Mouse (Mus musculus): ENCODE data around the gene Rab17.
A peak's percentile ranks its signal among the peaks of the same experiment; 100 is the strongest.

Rab17 gene

DNA sequence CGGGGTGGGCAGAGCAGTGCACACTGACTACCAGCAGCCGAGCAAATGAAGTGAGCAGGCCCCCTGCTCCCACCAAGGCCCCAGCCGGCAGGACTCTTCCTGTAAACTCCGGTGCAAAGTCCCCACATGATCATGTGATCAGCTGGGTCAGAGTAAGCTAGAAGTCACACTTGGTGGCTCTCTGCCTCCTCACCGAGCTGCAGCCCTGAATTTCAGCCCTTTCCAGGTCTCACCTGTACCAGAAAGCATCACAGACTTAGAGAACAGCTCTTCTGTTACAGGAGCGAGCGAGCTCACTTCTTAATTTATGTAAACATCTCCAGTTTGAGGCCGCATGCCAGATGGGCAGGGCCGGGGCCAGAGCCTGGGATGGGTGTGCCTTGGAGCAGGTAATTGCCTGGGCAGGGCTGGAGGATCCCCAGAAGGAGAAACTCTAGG, at the start of gene Rab17:
Gene Rab17, minus strand, starts transcription at position 315 of the 438 bp plus-strand sequence.
- peak; percentile 78 for DNase-seq (ENCODE audit: low spot score)

DNA sequence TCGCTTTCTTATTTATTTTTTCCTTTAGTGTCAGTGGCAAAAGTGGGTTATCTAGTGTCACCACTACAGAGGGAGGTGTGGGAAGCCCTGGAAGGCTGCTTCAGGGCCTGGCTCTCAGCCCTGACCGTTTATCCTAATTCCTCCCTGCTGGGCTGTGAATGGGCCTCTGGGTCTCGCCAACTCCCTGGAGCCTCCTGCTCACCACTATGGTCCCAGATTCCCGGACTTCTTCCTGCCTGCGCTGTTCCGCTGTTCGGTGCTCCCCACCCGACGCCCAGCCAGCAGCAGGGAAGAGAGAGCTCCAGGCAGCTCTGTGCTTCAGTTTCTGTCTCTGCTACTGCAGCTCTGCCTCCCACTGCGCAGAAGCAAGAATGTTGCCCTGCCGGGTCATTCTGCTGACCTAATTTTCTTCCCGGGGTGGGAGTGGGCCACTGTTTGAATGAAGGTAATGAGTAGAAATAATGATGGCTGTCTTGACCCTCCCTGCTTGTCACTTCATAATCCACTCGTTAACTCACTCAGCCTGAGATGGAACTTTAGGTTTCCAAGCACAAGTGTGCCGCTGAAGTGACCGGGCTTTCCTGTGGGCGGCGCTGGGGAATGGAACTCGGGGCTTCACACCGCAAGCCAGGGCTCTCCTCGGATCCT, 47.8 kb upstream of the Rab17 start:
- DNase-seq (ENCODE audit: low spot score), result peak; percentile 32

DNA sequence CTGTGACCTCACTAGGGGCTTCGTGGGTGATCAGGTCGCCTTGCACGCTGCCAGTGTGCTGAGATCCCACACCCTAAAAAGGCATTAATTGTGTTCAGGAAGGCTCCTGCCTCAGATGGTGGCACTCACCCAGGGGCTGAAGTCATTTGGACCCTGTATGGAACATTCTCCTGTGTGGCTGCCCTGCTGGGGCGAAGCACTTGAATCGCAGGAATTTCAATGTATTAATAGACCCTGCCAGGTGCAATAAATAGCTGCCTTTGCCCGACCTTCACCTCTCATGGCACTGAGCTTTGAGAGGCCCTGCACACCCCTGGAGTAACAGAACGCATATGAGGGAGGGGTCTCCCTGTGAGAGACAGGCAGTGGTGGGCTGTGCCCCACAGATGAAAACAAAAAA, 46.1 kb upstream of the Rab17 start:
- no peak for DNase-seq (ENCODE audit: low spot score)

DNA sequence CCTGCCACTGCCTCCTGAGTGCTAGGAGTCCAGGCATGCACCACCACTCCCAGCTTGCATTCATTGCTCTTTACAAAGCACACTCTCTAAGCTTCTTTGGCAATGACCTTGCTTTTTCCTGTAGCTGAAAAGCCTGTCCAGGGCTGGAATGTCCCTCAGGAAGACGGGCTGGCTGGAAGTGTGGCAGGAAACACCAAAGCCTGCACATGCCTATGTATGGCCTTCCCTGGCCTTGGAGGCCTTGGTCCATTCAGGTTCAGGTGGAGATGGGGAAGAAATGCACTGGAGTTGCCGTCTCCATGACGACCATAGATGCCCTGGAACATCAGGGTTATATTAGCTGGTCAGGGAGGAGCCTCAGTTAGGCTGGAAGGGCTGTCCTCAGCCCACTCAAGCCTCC, 44.3 kb upstream of the Rab17 start:
- no peak for DNase-seq (ENCODE audit: low spot score)

DNA sequence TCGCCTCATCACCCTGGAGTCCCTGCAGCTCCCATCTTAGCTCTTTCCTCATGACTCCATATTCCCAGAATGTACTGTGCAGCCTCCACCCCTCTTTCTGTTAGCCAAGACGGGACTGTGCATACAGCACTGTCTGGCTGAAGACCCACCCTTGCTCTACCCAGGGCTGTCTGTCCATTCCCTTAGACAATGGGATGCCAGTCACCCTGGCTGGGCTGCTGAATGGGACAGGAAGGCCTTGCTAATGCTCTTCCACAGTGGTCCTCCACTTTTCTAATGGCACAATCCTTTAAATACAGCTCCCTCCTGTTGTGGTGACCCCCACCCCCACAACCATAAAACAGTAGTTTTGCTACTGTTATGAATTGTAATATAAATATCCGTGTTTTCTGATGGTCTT, 41.9 kb upstream of the Rab17 start:
- DNase-seq (ENCODE audit: low spot score), result no peak

DNA sequence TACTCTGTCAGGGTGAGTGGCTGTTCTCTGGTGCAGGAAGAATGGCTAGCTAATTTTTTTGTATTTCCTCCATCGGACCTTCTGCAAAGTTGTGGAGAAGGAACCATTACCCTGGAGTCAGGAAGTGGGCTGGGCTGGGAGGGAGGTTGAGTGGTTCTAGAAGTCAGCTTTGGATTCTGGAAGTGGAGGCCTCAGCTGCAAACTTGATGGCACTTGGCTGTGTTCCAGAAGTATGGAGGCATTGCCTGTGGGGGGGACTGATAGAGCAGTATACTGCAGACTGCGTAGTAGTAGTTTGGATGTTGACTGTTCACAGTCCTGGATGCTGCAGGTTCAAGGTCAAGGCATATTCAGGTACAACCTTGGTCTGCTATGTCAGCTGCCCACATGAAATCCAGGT, 41.3 kb upstream of the Rab17 start:
- DNase-seq (ENCODE audit: low spot score), result no peak

DNA sequence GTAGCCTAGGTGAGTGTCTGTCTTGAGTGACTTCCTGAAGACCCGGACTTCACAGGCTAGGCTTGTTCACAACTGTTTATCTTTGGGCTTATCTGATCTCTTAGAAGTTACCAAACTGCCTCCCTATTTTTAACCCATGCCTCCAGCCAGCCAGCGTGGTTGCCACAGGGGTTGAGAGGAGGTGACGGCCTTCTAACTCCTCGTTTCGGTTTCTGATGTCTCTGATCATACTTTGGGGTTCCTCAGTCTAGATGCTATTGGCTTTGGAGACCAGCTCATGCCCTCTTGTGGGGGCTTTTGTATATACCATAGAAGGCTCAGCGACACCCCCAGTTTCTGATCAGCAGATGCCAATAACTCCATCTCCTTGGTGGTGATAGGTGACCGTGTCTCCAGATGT, 40.8 kb upstream of the Rab17 start:
- DNase-seq (ENCODE audit: low spot score), result no peak

DNA sequence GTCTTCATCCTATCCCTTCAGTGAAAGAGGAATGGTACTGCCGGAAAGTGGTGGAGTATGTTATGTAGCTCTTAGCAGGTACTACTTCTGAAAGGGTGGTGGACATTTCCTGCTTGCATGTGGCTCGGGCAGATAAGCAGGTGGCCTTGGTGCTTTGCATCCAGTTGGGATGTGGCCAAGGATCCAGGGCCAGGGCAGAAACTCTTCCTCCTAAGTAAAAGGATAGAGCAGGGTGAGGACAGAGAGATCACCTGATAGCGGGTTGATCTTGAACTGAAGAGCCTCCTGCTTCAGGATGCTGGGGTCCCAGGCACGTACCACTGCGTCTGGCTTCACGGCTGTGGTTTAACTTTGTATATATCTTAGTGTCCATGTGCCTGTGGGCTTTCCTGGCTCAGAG, 39.8 kb upstream of the Rab17 start:
- no peak for DNase-seq (ENCODE audit: low spot score)

DNA sequence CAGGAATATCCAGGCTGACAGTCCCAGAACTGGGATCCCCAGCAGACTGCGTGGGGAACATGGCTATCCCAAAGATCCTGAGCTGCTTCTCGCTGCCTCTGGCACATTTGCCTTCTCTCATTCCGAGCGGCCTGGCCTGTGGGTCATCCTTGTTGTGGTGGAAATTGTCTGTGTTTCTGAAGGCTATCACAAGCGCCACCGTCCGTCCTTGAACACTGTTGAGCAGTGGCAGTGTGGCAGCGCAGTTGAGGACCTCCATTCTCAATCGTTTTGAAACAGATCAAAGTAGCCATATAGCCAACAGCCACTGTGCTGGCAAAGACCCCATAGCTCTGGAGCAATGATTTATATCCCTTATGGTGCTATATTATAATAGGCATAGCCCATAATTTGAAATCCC, 39.3 kb upstream of the Rab17 start:
- no peak for DNase-seq (ENCODE audit: low spot score)

DNA sequence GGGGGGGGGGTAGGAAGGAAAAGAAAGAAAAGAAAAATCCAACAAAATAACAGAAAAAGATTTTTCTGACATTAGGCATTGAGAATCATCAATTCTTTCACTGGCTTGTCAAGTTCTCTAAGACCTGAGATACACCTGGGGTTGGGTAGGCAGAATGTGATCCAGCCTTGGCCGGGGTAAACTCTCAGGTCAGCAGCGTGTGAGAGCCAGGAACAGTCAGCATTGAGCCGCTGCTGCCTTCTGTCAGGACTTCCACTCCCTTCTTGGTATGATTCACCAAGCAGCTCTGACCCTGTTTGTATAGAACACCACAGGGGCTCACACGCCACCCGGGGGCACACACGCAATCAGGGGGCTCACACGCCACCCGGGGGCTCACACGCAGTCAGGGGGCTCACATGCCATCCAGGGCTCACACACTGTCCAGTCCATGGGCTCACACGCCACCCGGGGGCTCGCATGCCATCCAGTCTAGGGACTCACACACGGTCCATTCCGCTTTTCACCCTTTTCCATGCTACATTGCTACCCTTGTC, 38.8 kb upstream of the Rab17 start:
- no peak for DNase-seq (ENCODE audit: low spot score)

DNA sequence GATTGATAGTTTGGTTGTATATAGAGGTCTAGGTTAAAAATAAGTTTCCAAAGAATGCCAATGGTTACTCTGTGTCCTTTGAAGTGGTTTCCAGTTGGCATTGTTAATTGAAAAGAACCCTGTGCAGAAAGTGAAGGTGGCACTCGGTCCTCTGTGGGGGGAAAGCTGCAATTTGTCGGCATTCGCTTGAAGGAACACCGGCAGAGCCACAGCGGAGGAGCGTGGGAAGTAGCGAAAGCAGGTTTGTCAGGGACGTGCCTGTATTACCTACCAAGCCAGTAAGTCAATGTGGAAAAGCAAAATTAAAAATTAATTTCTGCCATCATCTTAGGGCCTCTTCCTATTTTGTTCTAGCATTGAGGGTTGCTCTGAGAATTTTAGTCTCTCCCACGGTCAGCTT, 37.2 kb upstream of the Rab17 start:
- DNase-seq (ENCODE audit: low spot score), result no peak

DNA sequence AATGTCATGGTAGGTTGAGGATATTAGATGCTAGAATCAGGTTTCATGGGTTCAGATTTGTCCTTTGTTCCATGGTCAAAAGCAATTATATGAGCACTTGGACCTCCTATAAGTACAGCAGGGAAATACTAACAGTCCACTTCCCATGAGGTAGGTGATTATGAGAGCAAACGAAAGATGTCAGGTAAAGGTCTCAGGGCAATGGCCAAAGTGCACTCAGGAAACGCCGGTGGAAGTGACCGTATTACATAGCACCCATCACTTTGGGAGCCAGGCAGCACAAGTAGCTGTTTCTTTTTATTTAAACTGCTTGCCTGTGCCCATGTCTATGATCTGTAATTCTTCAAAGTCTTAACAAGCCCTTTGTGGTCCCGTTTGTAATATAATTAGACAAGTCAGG, 36.6 kb upstream of the Rab17 start:
- no peak for DNase-seq (ENCODE audit: low spot score)

DNA sequence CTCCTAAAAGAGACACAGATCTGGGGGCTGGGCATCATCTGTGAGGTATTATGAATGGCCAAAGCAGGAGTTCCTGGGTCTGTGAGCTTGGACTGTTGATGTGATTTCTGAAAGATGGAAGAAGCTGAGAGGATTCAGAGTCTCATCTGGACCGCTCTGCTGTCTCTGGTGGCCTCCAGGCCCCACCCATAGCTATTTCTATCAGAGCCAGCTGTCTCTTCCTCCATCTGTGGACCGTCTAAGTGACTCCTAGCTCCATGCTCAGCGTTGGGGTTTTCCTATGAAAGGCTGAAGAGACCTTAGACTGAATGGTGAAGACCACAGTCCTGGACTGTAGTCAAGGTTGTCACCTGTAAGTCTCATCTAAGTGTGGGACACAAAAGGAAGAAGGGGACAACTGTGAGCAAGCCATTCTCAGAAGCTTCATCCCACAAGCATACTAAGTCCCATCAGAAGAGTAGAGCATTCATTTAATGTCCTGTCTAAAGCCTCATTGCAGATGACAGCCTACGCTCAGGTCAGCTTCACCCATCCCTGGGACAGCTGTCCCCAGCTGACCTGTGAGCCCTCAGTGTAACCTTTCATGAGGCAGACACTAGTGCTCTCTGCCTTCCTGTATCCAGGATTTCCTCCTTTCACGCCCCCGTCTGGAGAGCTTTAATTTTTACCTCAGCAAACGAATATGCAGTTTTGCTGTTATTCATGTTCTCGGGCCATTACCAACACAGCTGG, 34.2 kb upstream of the Rab17 start:
- DNase-seq (ENCODE audit: low spot score), result no peak

DNA sequence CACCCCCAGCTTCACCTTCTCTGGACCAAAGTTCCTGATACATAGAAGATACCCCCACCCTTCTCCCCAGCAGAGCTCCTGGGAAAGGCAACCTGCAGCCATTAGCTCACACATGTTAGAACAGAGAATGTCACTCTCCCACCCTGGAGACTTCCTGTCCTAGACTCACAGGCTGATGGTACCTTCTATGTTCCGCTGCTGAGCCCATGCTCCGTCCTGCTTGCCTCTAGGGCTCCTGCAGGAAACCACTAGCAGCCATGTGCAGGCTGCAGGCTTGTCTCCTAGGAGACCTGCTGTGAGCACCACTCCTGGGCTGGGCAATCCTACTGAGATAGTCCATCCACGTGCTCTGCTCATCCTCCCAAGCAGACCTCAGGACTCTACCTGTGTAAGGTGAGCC, 33.2 kb upstream of the Rab17 start:
- no peak for DNase-seq (ENCODE audit: low spot score)

DNA sequence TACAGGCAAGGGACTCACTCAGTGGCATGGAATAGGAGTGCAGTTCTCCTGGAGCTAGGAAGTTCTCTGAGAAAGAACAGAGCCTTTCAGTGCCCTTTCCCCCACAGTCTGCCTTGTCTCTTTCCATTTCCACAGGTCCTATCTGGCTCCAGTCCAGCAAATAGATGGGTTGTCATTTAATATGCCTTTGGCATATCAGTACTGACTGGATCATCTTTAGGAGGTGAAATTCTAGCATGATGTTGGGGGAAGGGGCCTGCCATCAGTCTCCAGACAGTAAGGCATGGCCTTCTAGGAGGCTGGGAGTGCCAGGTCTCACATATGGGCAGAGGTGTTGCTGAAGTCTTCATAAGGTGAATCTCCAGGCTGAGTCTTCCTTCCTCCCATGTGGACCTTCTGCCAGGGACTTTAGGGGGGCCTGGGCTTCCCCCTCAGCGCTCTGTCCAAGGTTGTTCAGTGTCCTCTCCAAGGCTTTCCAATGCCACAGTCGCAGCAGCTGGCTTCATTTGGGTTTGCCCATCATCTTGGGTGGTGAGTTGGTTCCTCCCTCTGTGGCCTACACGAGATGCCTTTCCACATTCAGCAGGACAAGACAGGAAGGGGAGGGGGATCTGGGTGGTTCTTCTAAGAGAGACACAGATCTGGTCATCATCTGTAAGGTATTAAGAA, 32.5 kb upstream of the Rab17 start:
- DNase-seq (ENCODE audit: low spot score), result no peak

DNA sequence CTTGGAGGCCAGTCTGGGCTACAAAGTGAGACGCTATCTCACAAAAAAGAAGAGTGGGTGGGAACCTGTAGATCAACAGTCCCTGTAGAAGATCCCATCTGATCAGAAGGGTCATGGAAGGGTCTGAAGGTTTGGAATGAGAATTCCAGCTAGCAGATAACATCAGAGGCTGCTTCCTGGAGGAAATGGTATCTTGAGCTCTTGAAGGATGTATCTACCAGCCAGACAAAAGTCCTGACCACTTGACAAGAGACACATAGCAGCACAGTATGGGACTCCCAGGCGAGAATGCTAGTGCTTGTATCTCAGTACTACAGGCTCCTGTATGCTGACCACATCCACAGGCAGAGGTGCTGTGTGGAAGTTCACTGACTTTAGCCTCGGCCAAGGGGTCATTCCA, 31.6 kb upstream of the Rab17 start:
- DNase-seq (ENCODE audit: low spot score), result no peak

DNA sequence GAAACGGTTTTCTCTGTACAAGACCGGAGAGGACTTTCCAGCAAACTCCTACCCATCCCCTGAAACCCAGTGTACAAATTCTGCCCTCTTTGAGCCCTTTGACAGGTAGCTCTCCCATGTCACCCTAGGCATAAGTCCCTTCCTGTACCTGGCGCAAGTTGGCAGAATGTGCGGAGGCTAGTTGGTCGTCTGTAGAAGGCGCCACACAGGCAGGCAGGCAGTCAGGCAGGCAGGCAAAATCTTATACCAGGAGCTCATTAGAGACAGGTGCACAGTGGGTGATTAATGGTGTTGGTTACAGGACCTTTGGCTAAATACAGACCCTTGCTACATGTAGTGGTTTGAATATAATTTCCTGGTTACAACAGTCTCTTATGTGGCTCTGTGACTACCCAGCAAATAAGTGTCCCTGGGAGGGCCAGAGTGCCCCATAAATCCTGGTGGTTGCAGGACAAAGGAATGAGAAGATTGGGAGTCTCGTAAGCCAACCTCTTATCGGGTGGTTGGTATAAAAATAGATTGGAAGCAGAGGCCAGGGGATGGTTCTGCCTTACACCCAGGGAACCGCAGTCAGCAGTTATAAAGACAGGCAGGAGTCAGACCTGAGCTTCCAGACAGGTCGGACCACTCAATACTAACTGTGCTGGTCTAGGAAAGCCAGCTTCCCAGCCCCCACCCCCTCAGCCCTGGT, 30.6 kb upstream of the Rab17 start:
- DNase-seq (ENCODE audit: low spot score), result no peak

DNA sequence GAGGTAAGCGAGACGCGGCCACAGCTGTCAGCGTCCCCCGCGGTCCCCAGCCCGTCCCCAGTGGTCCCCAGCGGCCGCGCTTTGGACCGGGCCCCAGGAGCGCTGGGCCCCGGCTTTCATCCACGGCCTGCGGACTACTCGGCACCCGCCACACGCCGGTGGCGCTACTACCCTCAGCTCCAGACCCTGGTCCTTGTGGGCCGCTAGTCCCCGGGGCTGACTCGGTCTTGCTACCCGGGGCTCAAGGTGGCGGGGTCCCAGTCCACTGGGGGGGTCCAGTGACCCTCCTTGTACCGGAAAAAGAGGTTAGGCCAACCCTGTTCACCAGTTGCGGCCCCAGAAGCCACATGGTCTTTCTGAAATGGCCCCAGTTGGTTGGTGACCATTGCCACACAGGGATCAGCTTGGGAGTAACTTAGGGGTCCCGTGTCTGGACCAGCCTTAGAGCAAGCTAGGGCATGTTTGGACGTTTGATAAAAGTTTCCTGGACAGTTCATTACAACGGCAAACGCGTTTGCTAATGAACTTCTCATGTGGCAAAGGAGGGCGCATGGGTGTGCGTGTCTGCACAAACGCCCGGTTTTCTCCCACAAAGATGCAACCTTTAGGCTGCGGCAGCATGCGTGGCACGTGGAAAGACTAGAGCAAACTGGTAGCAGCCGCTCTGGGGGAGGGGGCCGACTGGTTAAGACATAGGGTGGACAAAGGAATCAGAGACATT, 29.6 kb upstream of the Rab17 start:
- DNase-seq (ENCODE audit: low spot score), result no peak

DNA sequence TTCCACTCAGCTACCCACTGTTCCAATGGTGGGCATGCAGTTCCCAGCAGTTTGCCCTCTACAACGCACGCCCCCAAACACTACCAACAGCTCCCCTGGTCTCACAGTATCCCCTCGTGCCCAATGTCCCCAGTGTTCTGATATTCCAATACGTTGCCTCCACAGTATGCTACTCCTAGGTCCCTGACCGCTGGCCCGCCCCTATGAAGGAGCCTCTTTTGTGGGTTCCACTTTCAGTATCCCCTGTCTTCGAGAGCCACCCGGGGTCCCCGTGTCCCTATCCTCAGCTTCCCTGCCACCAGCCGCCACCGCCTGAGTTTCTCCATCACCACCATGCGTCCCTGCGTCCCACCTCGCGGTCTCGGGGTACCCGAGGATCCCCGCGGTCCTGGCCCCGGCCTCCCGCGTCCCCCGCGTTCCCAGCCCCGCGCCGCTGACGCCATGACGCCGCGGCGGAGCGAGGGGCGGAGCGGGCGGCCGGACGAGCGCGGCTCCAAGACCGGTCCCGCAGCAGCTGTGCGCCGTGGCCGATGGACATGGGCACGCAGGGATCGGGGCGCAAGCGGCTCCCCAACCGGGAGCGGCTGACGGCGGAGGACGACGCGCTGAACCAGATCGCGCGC, 28.9 kb upstream of the Rab17 start, which contains the start of gene Lrrfip1:
Gene Lrrfip1, plus strand, starts transcription at position 470 of the 623 bp plus-strand sequence.
- DNase-seq (ENCODE audit: low spot score), result no peak

DNA sequence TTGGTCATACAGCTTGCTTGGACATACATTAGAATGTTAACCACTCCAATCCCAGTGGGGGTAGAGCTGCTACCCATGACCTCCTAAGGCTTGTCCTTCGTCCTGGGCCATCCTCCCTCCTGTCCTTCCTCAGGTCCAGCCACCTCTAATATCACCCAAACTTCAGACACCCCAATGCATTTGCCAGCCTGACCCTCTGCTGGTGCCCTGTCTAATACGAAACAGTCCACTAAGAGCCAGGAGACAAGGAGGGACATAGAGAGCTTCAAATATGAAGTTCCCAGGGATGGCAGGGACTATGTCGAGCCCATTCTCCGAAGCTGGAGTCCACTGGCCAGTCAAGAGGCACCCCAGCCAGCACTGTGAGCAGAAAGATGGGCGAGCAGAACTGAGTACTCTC, 28.2 kb upstream of the Rab17 start:
- no peak for DNase-seq (ENCODE audit: low spot score)

DNA sequence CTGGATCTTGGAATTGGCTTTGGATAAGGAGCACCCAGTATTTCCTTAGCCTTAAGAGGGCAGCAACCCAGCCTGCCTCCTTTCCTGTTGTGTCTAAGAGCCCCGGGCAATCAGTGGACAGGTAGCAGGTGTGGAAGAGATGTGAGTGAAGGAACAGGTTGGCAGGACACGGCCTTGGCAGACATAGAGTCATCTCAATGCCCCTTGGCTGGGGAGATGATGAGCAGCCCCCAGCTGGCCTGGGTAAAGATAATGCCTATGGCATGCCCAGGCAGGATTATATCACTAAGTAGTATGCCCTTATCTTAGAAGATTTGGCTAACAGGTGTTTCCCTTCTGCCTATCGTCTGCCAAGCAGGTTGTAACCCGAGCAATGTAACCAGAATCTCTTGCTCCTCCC, 27.7 kb upstream of the Rab17 start:
- no peak for DNase-seq (ENCODE audit: low spot score)
